Mouse (Mus musculus): ENCODE results near the gene Ptprd.

DNA sequence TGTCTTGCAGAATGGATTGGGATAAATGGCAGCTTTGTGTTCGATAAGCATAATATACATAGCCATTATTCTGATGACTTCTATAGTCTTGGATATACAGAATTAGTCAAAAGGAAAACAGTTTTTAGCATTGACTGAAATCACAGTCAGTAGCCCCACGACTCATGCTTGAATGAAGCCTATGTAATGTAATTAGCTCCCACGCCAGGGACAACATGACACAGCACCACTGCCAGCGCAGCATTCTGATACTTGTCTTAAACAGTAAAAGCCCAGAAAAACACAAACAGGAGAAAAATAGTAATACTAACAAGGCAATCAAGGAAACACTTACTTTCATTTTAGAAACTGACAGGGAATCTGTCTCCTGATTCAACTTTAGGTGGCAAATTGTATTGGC, 677.2 kb downstream of the Ptprd start:
- TF ChIP-seq TAL1 (conservative IDR thresholded peaks at IDR 0.05; ENCODE audit: low read depth, low read length) (no peak), CTCF (IDR thresholded peaks at IDR 0.05; ENCODE audit: low read depth, low read length) (no peak)

All from G1E (cell line).